Mouse (Mus musculus) midbrain, postnatal 0 days (tissue): ENCODE results near the gene Zfp740. TPM values are rescaled to one million over a fixed set of nuclear protein-coding genes. Genes with fewer than 3 reads are reported as not detected.

Source experiments
- ATAC-seq: fragments of 200-750 bp; cut with Nextera tagmentation; 2 replicates; pipeline ENCODE4 v1.8.0; 2017; ENCODE audit warnings: moderate number of reproducible peaks, mild to moderate bottlenecking, moderate TSS enrichment, moderate library complexity; ENCODE audit not compliant: low FRiP score
- DNase-seq: peaks from one replicate; pipeline ENCODE4 v3.0.0-alpha.2; 2015; ENCODE audit warnings: low spot score
- H3K27ac ChIP-seq: fragments of 300-500 bp; sonication (generic); 2 replicates; pipeline ENCODE4 v1.5.1; 2014; ENCODE audit warnings: low read depth, mild to moderate bottlenecking, low read length, mixed read lengths
- H3K27me3 ChIP-seq: fragments of 300-500 bp; sonication (generic); 2 replicates; pipeline ENCODE4 v1.6.1; 2014; ENCODE audit warnings: low read length, control low read depth, mixed read lengths; ENCODE audit not compliant: insufficient read depth
- H3K36me3 ChIP-seq: fragments of 300-500 bp; sonication (generic); 2 replicates; pipeline ENCODE4 v1.6.1; 2014; ENCODE audit warnings: low read length, control low read depth, mixed read lengths; ENCODE audit not compliant: insufficient read depth
- H3K4me1 ChIP-seq: fragments of 300-500 bp; sonication (generic); 2 replicates; pipeline ENCODE4 v1.6.1; 2014; ENCODE audit warnings: mild to moderate bottlenecking, control low read depth, antibody characterized with exemption, low read length, mixed read lengths; ENCODE audit not compliant: insufficient read depth
- H3K4me2 ChIP-seq: fragments of 300-500 bp; sonication (generic); 2 replicates; pipeline ENCODE4 v1.6.1; 2014; ENCODE audit warnings: low read depth, mild to moderate bottlenecking, low read length, mixed read lengths; ENCODE audit not compliant: poor library complexity, severe bottlenecking
- H3K4me3 ChIP-seq: fragments of 300-500 bp; sonication (generic); 2 replicates; pipeline ENCODE4 v1.5.1; 2014; ENCODE audit warnings: low read depth, mild to moderate bottlenecking, low read length, moderate library complexity
- H3K9ac ChIP-seq: fragments of 300-500 bp; sonication (generic); replicated peaks from 2 replicates; pipeline ENCODE4 v1.6.1; 2014; ENCODE audit warnings: mild to moderate bottlenecking, low read length, moderate library complexity, mixed read lengths; ENCODE audit not compliant: poor library complexity, severe bottlenecking
- H3K9me3 ChIP-seq: fragments of 300-500 bp; sonication (generic); 2 replicates; pipeline ENCODE4 v1.6.1; 2016; ENCODE audit warnings: low read length, control low read depth
- CTCF ChIP-seq: IDR thresholded peaks from 2 replicates; pipeline ENCODE4 v1.5.1; 2016; ENCODE audit warnings: antibody characterized with exemption, mild to moderate bottlenecking
- WGBS: fragments of 180-500 bp; shearing (Covaris S2); extraction: QIAGEN DNeasy Blood & Tissue Kit; methylation state at CpG from one replicate; pipeline ENCODE4 v1.1.7; 2014; 5-methylcytosine and 5-hydroxymethylcytosine counted together
- polyA plus RNA-seq: library from polyadenylated mRNA; unstranded; fragments of >200 nt; fragmentation: Nextera tagmentation; extraction: Ambion mirVana; gene quantifications from 2 replicates; pipeline ENCODE4 v1.2.1, GENCODE M21; 2015
- total RNA-seq: library from RNA; depleted of rRNA; stranded (reverse); fragments of >200 nt; gene quantifications from 2 replicates; pipeline ENCODE4 v1.2.3, GENCODE M21; 2014

Zfp740 gene
- total and polyA plus RNA-seq, 2 experiments from 2014 or later = 27.6 to 42.9 TPM

- no peak for ATAC-seq
- Histone ChIP-seq H3K4me2 (no peak overlapping the region), H3K27ac (no peak overlapping the region), H3K4me3 (no peak overlapping the region), H3K27me3 (no peaks in the 10 kb centered on the region), H3K9me3 (no peaks in the 10 kb centered on the region), H3K9ac (no peak overlapping the region), H3K4me1 (no peaks in the 10 kb centered on the region), H3K36me3 (no peaks in the 10 kb centered on the region)
- no peak for DNase-seq
- no peak for TF ChIP-seq CTCF
- WGBS = 88% methylated on average over 4 of the region's 4 CpGs
Measured at GRCm38 (mm10) chr15:102194439-102194838, 8.6 kb upstream of the Zfp740 start.

GRCm38 (mm10) chr15:102195373-102195772, 7.7 kb upstream of the Zfp740 start:
- H3K36me3 ChIP-seq = no peaks in the 10 kb centered on the region

GRCm38 (mm10) chr15:102198841-102199240, 4.2 kb upstream of the Zfp740 start:
- no peak for TF ChIP-seq CTCF

More at GRCm38 (mm10) chr15:102195373-102195772, 7.7 kb upstream of the Zfp740 start:
- H3K9me3 ChIP-seq = no peaks in the 10 kb centered on the region
- H3K4me2 ChIP-seq = no peak overlapping the region
- DNase-seq (no peak), ATAC-seq (no peak)
- H3K4me3 ChIP-seq = no peak overlapping the region
- 92% methylated on average over 4 of the region's 4 CpGs for WGBS
- no peaks in the 10 kb centered on the region for H3K4me1 ChIP-seq
- H3K9ac ChIP-seq = no peak overlapping the region
- TF ChIP-seq CTCF = no peak
- H3K27me3 ChIP-seq = no peaks in the 10 kb centered on the region
- H3K27ac ChIP-seq = no peak overlapping the region

GRCm38 (mm10) chr15:102203835-102204381, 859 bp downstream of the Zfp740 start:
- Histone ChIP-seq H3K27ac (peak overlapping the region; percentile 99), H3K27me3 (no peaks in the 10 kb centered on the region), H3K9me3 (no peaks in the 10 kb centered on the region), H3K4me2 (peak overlapping the region; percentile 69), H3K4me1 (peaks cover 13% of the 10 kb centered on the region; the same call in 1 of the 2 replicates), H3K9ac (peak overlapping the region; percentile 88), H3K4me3 (peak overlapping the region; percentile 81), H3K36me3 (peaks cover 14% of the 10 kb centered on the region)
- ATAC-seq = peak; percentile 56
- TF ChIP-seq CTCF = no peak
- DNase-seq = peak; percentile 76
- WGBS = under 1% methylated on average over 36 of the region's 72 CpGs

More at GRCm38 (mm10) chr15:102198841-102199240, 4.2 kb upstream of the Zfp740 start:
- Histone ChIP-seq H3K9me3 (no peaks in the 10 kb centered on the region), H3K27me3 (no peaks in the 10 kb centered on the region), H3K27ac (no peak overlapping the region), H3K4me1 (no peaks in the 10 kb centered on the region), H3K36me3 (no peaks in the 10 kb centered on the region), H3K9ac (no peak overlapping the region), H3K4me3 (no peak overlapping the region), H3K4me2 (no peak overlapping the region)
- DNase-seq (no peak), ATAC-seq (no peak)
- WGBS = 80% methylated on average over 4 of the region's 4 CpGs

GRCm38 (mm10) chr15:102204674-102205505, 1.8 kb downstream of the Zfp740 start, which contains the start of gene Csad:
Gene Csad (minus strand): TSS chr15:102204724.
- WGBS = 54% methylated on average over 19 of the region's 19 CpGs
- DNase-seq = no peak

GRCm38 (mm10) chr15:102205779-102206178, 2.7 kb downstream of the Zfp740 start:
- TF ChIP-seq CTCF = no peak
- H3K4me1 ChIP-seq = peaks cover 13% of the 10 kb centered on the region; the same call in 1 of the 2 replicates
- peak overlapping the region; percentile 54 for H3K9ac ChIP-seq
- WGBS = 37% methylated on average over 8 of the region's 8 CpGs
- no peaks in the 10 kb centered on the region for H3K27me3 ChIP-seq
- H3K27ac ChIP-seq = peak overlapping the region; percentile 43; the same call in 1 of the 2 replicates
- H3K9me3 ChIP-seq = no peaks in the 10 kb centered on the region
- peak overlapping the region; percentile 81 for H3K4me3 ChIP-seq
- H3K4me2 ChIP-seq = peak overlapping the region; percentile 69
- no peak for ATAC-seq
- DNase-seq = peak; percentile 89
- peaks cover 25% of the 10 kb centered on the region for H3K36me3 ChIP-seq

More at GRCm38 (mm10) chr15:102204674-102205505, 1.8 kb downstream of the Zfp740 start, which contains the start of gene Csad:
- H3K36me3 ChIP-seq = peaks cover 17% of the 10 kb centered on the region
- H3K4me2 ChIP-seq = peak within 1 kb of the TSS; percentile 69
- H3K9ac ChIP-seq = peak within 1 kb of the TSS; percentile 88
- ATAC-seq = no peak
- H3K9me3 ChIP-seq = no peaks in the 10 kb centered on the region
- H3K27me3 ChIP-seq = no peaks in the 10 kb centered on the region
- H3K4me3 ChIP-seq = peak within 1 kb of the TSS; percentile 81
- H3K4me1 ChIP-seq = peaks cover 13% of the 10 kb centered on the region; the same call in 1 of the 2 replicates
- no peak for TF ChIP-seq CTCF
- H3K27ac ChIP-seq = peak within 1 kb of the TSS; percentile 99
